Mouse (Mus musculus) telencephalon, adult 2 months (tissue): ENCODE measurements at regions not wholly inside any gene's neighbourhood (a gene's known extent, or its start where the extent isn't known, plus 50 kb on each side); places are given as distances from the start of the nearest gene placed in this dataset.

Experiments
- DNase-seq: peaks from one replicate; pipeline ENCODE4 v3.0.0-alpha.2; 2011; ENCODE audit warnings: low read depth, low spot score

DNA sequence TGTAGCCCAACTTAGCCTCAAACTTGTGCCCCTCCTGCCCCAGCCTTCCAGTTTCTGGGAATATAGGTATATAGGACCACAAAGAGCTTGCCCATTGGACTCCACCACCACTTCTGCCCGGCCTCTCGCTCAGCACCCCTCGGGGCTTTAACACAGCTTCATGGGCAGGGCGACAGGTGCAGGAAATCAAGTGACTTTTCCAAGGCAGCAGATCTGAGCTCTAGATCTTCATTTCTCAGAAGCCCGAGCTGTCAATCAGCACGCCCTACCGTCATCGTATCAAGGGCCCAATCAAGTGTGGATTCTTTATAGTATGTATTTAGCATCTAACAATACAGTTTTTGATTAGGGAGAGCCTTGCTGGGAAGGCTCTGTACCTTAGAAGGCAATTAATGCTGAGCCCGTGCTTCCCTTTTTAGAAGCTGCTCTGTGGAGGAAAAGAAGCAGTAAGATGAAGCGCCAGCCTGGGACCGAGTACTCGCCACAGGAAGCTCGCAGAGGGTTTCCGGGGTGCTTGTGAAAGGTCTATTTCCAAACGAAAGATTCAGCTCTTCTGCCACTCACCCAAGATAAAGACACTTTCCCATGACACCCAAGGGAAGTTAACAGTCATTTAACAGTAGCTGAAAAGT, 56.9 kb upstream of the E2f3 start:
- DNase-seq: peak; percentile 50

DNA sequence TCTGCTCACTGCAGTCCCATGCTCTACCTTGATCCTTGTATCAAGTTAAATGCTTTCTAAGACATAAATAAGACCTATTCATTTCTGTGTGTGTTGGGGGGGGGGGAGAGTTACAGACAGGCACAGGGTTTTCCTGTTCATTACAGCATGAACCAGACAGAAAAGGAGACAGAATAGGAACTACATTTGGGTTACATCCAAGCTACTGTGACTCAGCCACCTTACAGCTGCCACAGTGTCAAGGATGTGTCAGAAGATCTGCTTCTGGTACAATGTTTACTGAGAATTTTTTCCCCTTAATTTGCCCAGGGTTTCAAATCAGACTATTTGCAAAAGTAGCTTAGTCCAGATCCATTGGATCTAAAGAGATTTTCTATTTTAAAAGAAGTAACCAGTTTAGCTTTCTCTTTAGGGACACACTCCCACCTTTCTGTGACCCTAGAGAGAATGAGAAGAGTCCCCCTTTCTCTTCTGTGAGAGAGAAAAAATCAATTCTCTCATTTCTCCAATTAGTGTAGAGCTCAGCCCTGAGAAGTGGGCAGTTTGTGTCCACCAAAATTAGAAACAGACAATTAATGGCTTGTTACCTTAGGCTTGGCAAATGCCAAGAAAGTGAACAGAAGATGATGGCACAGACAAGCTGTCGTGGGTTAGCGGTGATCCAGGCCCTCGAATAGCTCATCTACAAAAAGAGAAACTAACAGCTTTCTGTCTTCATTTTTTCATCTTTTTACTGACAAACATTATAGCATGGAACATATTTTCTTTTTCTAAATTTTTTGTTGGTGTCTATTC, 55.8 kb upstream of the E2f3 start:
- peak; percentile 52 for DNase-seq

DNA sequence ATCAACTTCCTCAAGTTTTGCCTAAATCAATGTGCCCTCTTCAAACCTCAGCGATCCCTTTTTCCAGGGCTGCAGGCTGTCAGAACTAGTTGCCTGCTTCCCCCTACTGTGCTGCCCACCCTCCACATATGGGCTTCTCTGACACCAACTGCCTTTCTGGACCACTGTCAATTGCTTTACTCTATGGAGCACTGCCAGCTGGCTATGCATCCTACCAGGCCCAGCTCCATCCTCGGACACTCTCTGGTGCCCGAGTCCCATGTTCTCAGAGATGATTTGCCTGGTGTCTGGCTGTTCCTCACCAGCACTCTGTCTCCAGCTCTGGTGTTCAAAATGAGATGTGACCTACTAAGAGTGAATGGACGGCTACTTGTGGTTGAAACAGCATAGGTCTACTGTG, 54.4 kb upstream of the E2f3 start:
- DNase-seq: no peak

DNA sequence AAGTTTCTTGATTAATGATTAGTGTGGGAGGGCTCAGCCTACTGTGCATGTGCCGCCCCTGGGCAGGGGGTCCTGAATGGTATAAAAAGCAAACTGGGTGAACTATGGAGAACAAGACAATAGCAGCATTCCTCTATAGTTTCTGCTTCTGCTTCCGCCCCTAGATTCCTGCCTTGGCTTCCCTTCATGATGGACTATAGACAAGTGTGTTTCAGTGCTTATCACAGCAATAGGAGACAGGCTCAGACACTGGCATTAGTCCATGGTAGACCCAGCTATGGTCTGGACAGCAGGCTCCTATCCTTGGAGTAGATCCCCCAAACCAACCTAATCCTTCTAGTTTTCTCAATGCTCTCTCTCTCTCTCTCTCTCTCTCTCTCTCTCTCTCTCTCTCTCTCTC, 53.9 kb upstream of the E2f3 start:
- DNase-seq: no peak

DNA sequence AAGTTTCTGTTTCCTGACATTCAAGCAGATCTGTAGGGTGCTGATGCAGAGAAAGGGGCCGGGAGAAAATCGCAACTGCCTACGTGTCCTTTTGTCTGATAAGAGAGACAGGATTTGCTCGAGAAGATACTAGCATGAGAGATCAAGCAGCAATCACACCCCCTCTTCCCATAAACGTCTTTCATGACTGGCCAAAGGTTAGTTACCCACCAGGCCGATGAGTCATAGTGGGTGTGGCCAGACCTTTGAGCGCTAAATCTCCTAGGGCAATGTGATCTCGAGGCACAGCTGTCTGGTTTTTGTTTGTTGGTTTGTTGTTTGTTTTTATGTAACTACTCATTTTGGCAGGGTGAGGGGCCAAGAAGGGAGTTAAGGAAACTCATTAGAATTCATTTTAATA, 50.7 kb upstream of the E2f3 start:
- DNase-seq: no peak

DNA sequence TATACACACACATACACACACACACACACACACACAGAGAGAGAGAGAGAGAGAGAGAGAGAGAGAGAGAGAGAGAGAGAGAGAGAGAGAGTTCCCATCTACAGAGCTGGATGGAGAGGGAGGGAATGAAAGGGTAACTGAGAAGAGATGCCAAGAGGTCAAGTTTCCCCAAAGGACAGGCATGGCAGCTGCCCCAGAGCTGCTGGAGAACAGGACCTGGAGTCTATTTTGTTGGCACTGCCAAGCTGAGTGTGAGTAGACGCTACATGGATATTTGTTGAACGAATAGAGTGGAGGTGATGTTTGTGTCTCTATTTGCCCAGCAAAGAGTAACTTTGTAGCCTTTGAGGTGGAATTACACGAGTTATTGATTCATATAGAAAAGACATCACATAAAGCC, 50.2 kb upstream of the E2f3 start:
- no peak for DNase-seq
